Mouse (Mus musculus): ENCODE data around the gene Aebp2.
A peak's percentile ranks its signal among the peaks of the same experiment; 100 is the strongest.

Gene Aebp2

DNA sequence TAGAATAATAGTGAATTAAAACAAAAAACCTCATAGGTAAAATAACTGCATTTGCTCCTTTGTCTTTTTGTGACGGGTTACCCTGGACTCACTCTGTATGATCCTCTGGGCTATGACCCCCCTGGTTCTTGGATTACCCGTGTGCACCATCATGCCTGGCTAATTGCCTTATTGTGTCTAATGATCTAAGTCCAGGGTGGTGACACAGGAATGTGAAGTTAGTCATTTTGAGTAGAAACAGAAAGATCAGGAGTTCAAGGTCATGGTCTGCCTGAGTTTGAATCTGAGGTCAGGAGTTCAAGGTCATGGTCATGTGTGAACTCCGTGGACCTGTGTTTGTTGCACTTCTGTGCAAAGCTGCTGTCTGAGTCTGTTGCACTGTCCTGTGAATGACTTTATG, 16.7 kb upstream of the Aebp2 start:
- DNase-seq (ENCODE audit: extremely low spot score, low read depth, low spot score): no peak

DNA sequence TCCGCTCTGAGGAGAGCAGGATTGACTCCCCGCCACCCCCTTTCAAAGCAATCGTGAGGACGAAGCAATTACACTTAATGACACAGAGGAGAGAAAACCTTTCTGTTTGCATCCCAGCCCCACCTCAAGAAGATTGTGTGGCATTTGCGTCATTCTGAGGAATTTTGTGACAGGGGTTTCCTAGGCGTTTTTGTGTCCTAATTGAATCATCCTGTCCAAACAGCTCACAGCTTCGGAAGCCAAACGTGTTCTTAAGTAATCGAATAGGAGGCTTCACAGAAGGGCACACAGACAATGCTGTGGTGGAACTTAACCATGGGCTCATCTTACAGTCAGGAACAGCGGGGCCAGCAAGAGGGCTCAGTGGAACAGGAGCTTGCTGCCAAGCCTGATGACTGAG, 15.9 kb upstream of the Aebp2 start:
- no peak for DNase-seq (ENCODE audit: extremely low spot score, low read depth, low spot score)

DNA sequence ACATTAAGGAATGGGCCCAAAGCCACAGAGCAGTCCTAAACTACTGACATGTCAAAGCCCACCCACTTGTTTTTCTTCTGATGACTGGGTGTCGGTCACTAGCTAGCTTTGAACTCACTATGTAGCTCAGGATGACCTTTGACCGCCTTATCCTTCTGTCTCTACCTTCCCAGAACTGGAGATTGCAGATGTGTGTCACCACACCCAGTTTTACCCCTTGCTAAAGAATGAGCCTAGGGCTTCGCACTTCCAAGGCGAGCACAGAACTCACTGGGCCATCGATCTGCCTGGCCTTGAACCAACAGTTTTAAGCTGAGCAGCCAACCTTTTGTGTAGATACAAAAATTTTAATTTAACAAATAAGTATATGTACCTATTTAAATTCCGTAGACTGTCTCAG, 13.8 kb upstream of the Aebp2 start:
- no peak for DNase-seq (ENCODE audit: extremely low spot score, low read depth, low spot score)

DNA sequence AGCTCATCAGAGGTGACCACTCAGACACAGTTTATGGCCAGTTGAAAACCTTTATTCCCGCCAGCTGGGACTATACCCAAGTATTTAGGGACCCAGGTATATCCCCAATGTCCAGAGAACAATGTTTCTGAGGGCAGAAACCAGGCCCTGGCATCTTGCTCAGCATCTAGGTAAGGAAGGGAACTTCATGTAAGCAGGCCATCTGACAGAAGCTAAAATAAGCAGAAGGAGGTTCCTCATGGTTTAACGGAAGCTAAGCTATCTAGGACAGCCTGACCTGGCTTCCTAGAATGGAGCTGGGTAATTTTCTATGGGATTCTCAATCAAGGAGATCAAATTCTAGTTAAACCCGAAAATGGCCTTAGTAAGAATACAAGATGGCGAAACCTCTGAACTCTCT, 12.9 kb upstream of the Aebp2 start:
- DNase-seq (ENCODE audit: extremely low spot score, low read depth, low spot score): no peak

DNA sequence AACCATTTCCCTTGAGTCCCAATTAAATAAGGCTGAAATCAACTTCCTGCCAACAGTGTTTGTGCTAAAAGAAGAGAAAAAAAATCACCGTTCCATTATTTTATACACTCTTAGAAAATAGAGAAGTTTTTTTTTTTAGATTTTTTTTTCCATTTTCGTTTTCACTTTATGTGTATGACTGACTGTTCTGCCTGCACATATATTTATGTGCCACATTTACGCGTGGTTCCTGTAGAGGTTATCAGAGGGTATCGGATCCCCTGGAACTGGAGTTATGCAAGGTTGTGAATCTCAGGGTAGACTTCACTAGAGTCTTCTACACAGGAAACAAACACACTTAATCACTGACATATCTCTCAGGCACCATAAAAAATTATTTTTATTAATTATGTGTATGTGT, 12.3 kb upstream of the Aebp2 start:
- DNase-seq (ENCODE audit: extremely low spot score, low read depth, low spot score): no peak

DNA sequence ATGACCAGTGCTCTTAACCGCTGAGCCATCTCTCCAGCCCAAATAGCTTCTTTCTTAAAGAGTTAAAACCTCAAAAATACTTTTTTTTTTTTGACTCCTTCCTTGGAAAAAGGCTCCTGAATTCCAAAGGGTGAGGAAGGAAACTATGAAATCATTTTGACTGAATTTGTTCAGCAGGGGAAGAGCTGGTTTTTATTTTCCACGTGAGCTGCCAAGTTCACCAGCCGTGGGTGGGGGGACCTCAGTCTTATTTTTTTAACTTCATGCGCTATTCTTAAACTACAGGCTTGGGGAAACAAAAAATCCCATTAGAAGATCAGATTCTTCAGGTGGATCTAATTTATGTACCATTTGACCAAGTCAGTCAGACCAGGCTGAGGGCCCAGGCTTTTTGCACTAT, 11.2 kb upstream of the Aebp2 start:
- DNase-seq (ENCODE audit: extremely low spot score, low read depth, low spot score): no peak

DNA sequence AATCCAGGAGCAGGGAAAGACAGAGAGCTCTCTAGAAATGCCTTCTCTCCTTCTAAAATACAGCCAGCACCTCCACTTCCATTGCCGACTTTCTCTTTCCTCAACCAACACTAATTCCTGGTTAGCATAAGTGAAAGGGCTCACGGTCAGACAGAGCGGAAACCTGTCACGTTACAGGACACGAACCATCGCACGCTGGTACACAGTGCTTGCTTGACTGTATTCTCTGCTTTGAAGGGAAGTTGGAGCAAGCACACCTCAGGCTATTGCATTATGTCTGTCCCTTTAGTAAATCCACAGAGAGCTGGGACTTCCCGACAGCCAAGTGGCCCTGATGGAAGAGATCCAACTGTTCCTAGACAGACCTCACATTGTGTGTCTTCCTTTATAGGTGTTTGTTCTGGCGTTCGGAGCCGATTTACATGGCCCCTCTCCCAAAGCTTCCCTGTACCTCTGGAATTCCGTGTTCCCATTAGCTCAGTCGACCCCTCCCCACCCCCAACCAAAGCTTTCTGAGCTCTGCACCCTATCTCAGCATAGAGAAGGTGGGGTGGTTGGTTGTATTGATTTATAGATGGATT, 10.5 kb upstream of the Aebp2 start:
- no peak for DNase-seq (ENCODE audit: extremely low spot score, low read depth, low spot score)

DNA sequence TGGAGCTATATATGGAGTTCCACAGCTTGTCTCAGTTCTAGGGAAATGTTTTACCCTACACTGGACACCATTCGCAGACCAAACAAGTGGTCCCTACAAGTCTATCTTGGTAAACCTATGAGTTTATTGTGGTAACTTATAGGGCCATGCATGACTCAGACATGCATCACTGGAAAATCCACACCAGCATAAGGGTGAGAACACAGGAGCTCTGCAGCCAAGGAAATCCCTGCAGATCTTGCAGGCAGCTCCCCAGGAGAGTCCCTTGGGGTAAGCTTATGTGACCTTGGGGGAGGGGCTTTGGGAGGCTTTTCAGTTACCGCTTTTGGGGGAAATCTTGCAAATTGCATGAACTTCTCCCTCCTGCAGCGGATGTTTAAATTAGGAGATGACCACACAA, 8.6 kb upstream of the Aebp2 start:
- DNase-seq (ENCODE audit: extremely low spot score, low read depth, low spot score): no peak

DNA sequence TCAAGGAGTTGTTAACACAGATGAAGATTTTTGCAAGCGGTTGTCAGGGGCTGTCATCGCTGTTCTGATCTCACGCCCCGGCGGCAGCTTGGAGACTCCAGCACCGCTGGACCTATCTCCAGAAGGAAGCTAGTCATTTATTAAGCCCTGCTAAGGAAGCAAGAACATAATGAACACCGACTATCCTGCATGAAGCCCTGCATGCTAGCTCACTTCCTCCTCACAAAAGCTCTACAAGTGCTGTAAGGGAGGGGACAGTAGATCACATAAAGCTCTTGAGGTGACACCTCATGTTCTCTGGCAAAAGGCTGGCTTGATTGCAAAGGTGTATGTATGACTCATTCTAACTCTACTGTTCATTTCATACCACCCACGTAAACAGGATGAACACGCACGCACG, 7.8 kb upstream of the Aebp2 start:
- no peak for DNase-seq (ENCODE audit: extremely low spot score, low read depth, low spot score)

DNA sequence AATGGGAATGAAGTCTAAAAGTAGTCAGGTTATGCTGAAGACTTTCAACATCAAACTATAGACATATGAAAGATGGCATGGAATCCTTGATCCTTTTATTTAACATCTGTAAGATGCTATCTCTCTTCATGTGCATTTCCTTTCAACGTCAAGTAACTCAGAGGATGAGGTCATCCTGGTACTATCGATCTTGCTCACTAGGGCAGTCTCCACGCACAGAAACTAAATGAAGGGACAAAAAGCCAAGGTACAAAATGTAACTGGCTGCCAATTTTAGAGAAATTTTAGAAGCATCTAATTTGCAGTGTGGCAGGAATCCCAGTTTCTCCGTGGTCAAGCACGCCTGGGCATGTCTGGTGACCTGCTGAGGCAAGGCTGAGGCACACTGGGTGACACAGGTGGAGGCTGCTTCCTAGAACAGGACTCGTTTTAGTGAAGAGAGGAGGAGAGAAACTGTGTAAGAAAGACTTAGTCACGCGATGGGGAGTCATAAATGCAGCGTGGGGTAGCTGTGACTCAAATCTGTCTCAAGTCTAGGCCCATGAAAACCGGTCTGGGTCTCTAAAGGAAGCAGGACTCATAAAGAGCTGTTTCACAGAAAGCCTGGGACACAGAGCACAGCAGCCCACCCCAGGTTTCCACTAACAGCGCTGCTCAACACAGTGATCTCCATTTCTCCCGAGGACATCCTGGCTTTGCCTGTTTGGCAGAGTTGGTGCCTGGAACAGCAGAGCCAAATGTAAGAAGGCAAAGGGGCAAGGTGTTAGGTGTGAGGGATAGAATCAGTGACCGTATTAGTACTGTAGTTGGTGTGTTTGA, 1.7 kb upstream of the Aebp2 start:
- DNase-seq (ENCODE audit: extremely low spot score, low read depth, low spot score): no peak

DNA sequence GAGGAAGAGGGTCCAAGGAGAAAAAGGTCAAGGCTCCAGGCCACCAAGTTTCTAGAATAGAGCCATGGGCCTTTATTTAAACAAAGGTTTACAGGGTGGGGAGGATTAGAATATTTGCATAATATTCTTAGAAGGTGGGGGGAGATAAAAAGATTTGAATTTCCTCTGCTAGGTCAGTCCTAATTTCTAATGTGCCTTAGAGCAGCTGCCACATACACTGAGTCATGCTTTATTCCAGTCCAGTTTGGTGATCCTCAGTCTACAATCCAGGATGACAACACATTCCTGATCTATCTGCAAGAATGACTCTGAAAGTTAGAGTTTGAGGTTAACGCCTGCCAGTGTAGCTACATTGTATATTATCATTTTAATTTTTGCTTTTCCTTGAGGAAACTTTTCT, 841 bp upstream of the Aebp2 start:
- DNase-seq (ENCODE audit: extremely low spot score, low read depth, low spot score): no peak

DNA sequence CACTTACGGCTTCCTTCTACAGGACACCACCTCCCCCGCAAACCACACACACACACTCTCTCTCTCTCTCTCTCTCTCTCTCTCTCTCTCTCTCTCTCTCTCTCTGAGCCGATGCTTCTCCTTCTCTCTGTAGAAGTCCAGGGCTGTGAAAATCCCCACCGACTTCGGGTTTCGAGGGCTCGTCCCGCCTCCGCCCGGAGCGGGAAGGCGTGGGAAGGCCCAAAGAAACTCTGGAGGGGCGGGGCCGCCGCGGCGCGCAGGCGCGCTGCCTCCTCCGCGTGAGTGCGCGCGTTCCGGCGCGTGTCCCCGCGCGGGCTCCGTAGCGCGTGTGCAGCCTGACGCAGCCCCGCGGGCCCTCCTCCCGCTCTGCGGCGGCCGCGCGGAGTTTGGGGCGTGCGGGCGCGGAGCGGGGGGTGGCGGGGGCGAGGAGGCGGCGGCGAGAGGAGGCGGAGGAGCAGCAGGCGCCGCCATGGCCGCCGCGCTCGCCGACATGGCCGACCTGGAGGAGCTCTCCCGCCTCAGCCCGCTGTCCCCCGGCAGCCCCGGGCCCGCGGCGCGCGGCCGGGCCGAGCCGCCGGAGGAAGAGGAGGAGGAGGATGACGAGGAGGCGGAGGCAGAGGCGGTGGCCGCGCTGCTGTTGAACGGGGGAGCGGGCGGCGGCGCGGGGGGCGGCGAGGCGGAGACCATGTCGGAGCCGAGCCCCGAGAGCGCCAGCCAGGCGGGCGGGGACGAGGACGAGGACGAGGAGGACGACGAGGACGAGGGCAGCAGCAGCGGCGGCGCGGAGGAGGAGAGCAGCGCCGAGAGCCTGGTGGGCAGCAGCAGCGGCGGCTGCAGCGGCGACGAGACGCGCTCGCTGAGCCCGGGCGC, 998 bp downstream of the Aebp2 start:
- peak; percentile 66 for DNase-seq (ENCODE audit: extremely low spot score, low read depth, low spot score)

DNA sequence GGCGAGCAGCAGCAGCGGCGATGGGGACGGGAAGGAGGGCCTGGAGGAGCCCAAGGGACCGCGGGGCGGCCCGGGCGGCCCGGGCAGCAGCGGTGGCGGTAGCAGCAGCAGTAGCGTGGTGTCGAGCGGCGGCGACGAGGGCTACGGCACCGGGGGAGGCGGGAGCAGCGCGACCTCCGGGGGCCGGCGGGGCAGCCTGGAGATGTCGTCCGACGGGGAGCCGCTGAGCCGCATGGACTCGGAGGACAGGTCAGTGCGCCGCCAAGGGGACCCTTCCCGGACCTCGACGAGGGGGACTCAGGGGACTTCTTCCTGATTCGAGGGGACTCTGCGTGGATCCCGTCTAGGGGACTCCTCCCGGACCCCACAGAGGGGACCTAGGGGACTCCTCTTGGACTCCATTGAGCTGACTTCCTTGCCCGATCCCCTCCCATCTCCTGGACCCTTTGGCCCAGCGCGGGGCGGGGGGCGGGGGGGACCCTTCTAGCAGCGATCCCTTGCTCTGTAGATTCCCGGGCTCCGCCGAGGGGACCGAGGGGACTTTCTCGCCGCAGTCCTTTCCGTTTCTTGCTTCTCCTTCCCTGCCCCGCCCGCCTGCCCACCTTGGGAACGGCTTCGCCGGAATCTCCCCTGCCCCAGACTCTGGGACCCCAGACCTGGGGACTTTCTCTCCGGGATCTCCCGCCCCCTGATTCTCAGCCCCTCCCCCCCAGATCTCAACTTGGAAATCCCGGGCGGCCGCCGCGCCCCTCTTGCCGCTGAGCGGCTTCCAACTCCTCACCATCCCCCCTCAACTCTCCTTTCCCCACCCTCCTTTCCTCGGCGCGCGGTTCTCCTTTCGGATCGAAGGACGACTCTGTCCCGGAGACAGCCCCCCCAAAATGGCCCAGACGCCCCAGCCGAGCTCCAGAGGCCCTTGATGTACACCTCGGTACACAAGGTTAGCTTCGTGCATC, 1.9 kb downstream of the Aebp2 start:
- no peak for DNase-seq (ENCODE audit: extremely low spot score, low read depth, low spot score)

DNA sequence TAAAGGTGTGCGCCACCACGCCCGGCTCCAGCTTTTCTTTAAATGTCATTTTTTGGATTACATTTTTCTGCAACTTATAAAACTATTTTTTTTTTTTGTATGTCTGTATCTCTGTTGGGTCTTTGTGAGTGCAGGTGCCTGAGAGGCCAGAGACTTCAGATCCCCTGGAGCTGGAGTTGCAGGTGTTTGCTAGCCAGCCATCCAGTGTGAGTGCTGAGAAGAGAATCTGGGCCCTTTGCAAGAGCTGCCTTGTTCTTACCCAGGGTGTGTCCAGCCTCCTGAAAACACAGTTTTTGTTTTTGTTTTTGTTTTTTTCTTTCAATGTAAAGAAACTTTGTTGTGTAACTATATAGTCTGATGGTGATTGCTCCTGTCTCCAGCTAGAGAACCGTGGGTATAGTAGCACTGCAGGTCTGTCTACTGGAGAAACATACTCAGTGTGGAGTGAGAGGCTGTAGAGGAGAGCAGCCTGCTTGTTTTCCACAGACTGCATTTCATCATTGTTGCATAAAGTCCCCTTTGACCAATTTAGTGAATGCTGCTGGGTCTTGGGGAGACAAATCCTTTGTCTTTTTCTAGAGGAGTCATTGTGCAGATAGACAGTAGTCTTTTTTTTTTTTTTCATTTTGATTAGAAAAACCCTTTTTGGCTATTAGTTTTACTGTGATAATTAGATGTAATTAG, 6.9 kb downstream of the Aebp2 start:
- no peak for DNase-seq (ENCODE audit: extremely low spot score, low read depth, low spot score)

DNA sequence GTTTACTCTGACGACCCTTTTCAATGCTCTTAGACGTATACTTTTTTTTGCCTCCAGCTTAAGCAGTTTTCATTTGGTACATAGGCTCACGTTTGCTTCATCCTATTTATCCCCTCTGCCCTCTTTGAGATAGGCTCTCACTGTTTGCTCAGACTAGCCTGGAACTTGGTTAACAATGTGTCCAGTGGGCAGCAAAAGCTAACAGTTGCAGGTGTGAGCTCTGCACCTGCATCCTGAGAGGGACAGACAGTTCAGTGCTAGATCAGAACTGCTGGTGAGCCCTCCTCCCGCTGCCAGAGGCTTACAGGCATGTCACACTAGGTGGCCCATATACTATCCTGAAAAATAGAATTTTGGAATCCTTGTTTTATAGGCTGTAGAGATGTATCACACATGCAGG, 7.8 kb downstream of the Aebp2 start:
- DNase-seq (ENCODE audit: extremely low spot score, low read depth, low spot score): no peak

DNA sequence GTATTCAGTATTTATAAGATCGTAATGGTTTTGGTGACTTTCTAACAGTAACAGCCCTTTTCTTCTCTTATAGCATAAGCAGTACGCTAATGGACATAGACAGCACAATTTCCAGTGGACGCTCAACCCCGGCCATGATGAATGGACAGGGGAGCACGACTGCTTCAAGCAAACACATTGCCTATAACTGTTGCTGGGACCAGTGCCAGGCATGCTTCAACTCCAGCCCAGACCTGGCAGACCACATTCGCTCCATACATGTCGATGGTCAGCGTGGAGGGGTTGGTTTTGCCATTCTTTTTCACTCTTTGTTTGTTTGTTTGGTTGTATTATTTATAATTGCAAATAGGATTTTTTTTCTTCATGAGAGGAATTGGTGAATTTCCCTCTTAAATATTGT, 11.2 kb downstream of the Aebp2 start:
- DNase-seq (ENCODE audit: extremely low spot score, low read depth, low spot score): no peak

DNA sequence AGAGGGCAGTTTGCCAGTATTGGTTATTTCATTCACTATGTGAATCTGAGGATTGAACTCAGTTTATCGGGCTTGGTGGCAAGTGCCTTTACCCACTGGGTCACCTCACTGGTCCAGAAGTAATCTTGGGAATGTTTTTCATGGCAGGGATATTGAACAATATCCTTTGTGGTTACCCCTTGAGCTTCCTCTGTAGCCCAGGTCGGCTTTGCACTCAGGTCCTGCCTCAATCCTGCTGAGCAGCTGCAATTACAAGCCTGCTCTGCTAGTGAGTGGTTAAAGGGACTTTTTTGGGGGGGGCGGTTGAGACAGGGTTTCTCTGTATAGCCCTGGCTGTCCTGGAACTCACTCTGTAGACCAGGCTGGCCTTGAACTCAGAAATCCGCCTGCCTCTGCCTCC, 13.8 kb downstream of the Aebp2 start:
- DNase-seq (ENCODE audit: extremely low spot score, low read depth, low spot score): no peak

DNA sequence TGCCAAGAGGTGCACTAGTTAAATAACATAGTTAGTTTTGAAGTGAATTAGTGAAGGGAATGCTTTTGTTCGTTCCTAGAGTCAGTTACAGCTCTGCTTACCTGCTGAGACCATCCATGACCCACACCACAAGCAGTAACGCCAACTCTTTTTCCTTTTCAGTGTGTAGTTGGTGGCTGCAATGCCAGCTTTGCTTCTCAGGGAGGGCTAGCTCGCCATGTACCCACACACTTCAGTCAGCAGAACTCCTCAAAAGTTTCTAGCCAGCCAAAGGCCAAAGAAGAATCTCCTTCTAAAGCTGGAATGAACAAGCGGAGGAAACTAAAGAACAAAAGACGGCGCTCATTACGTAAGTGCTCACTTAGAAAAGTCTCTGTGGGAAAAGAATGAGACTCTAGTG, 19.5 kb downstream of the Aebp2 start:
- DNase-seq (ENCODE audit: extremely low spot score, low read depth, low spot score): no peak

DNA sequence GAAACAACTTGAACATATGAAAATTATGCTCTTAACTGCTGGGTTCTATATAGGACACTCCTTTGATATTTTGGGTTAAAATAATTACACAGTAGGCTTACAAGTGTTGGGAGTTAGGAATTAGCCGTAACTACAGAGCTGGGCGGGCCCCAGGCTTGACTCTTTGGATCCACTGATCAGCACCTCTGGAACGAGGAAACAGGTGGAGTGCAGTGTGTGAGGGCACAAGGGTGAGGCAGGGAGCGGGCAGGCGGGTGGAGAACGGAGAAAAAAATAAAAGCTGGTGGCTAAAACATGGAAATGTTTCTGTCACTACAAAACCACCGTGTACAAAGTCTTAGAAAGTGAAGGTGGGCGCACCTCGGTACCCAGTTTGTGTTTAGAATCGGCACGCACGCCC, 20.2 kb downstream of the Aebp2 start:
- DNase-seq (ENCODE audit: extremely low spot score, low read depth, low spot score): no peak

DNA sequence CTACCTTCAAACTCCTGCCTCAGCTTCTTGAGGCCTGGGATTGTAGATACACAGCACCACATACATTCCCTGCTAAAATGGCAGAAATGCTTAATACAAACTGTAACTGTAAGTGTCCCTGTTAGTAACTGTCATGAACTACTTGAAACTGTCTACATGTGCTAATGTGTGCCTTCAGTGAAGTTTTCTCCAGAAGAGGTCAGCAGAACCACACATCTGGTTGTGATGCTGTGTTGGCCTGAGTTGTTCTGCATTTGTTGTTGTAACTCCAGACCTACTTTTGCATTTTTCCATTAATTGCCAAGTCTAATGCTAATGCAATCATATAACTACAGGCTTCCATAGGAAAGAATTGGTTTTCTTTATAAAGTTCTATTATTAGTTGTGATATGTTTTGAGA, 23.5 kb downstream of the Aebp2 start:
- no peak for DNase-seq (ENCODE audit: extremely low spot score, low read depth, low spot score)
